Mouse (Mus musculus): ENCODE measurements around the gene Slc43a2. TPM values are rescaled to one million over a fixed set of nuclear protein-coding genes. Genes with fewer than 3 reads are reported as not detected.

Gene Slc43a2
- polyA plus RNA-seq, 1 experiment from 2014 or later: 20.2 TPM

GRCm38 (mm10) chr11:75570375-75571125 lies 39.1 kb downstream of the Slc43a2 start:
- peaks cover 20% of the 10 kb centered on the region for H3K36me3 ChIP-seq (replicated peaks)
- H3K4me3 ChIP-seq: no peak overlapping the region
- ATAC-seq (replicated peaks): no peak
- H3K4me1 ChIP-seq: peaks cover 19% of the 10 kb centered on the region
- H3K27ac ChIP-seq: no peak overlapping the region
- no peaks in the 10 kb centered on the region for H3K27me3 ChIP-seq (replicated peaks)
- no peak overlapping the region for H3K9ac ChIP-seq
- 90% methylated on average over 17 of the region's 17 CpGs for WGBS
- no peak overlapping the region for H3K4me2 ChIP-seq
- no peaks in the 10 kb centered on the region for H3K9me3 ChIP-seq

- peaks cover 19% of the 10 kb centered on the region for H3K4me1 ChIP-seq
- H3K4me2 ChIP-seq: no peak overlapping the region
- H3K27me3 ChIP-seq (replicated peaks): no peaks in the 10 kb centered on the region
- 75% methylated on average over 14 of the region's 14 CpGs for WGBS
- H3K4me3 ChIP-seq: no peak overlapping the region
- H3K9me3 ChIP-seq: no peaks in the 10 kb centered on the region
- peaks cover 20% of the 10 kb centered on the region for H3K36me3 ChIP-seq (replicated peaks)
- ATAC-seq (replicated peaks): no peak
- no peak overlapping the region for H3K9ac ChIP-seq
- H3K27ac ChIP-seq: no peak overlapping the region
Measured at GRCm38 (mm10) chr11:75571126-75571990, 39.9 kb downstream of the Slc43a2 start.

- ATAC-seq (replicated peaks): 0 out of 2 replicates have a peak, but pooled peaks have one; percentile 17
- 0 out of 2 replicates have a peak overlapping the region, but pooled peaks have one; percentile 4 for H3K4me2 ChIP-seq
- WGBS: 8% methylated on average over 10 of the region's 10 CpGs
Measured at GRCm38 (mm10) chr11:75572301-75572791, 40.9 kb downstream of the Slc43a2 start.

GRCm38 (mm10) chr11:75572854-75573650 lies 41.6 kb downstream of the Slc43a2 start:
- peak overlapping the region; percentile 83 for H3K27ac ChIP-seq
- H3K4me2 ChIP-seq: peak overlapping the region; percentile 4; the same call in 1 of the 2 replicates
- no peaks in the 10 kb centered on the region for H3K9me3 ChIP-seq
- H3K36me3 ChIP-seq (replicated peaks): peaks cover 16% of the 10 kb centered on the region
- H3K4me1 ChIP-seq: peaks cover 19% of the 10 kb centered on the region
- H3K4me3 ChIP-seq: no peak overlapping the region
- no peaks in the 10 kb centered on the region for H3K27me3 ChIP-seq (replicated peaks)
- WGBS: 5% methylated on average over 12 of the region's 12 CpGs
- H3K9ac ChIP-seq: peak overlapping the region; percentile 17; the same call in 1 of the 2 replicates
- peak; percentile 86 for ATAC-seq (replicated peaks)

More at GRCm38 (mm10) chr11:75572301-75572791, 40.9 kb downstream of the Slc43a2 start:
- Histone ChIP-seq H3K4me1 (peaks cover 19% of the 10 kb centered on the region), H3K27ac (peak overlapping the region; percentile 83), H3K9ac (peak overlapping the region; percentile 17; the same call in 1 of the 2 replicates), H3K4me3 (no peak overlapping the region), H3K9me3 (no peaks in the 10 kb centered on the region), H3K27me3 (replicated peaks) (no peaks in the 10 kb centered on the region), H3K36me3 (replicated peaks) (peaks cover 16% of the 10 kb centered on the region)

GRCm38 (mm10) chr11:75574378-75575123 lies 43.1 kb downstream of the Slc43a2 start:
- peaks cover 19% of the 10 kb centered on the region for H3K4me1 ChIP-seq
- no peak overlapping the region for H3K27ac ChIP-seq
- H3K4me3 ChIP-seq: no peak overlapping the region
- no peak overlapping the region for H3K4me2 ChIP-seq
- no peaks in the 10 kb centered on the region for H3K27me3 ChIP-seq (replicated peaks)
- H3K9ac ChIP-seq: no peak overlapping the region
- H3K36me3 ChIP-seq (replicated peaks): peaks cover 3% of the 10 kb centered on the region
- no peaks in the 10 kb centered on the region for H3K9me3 ChIP-seq
- WGBS: 87% methylated on average over 5 of the region's 5 CpGs
- no peak for ATAC-seq (replicated peaks)

GRCm38 (mm10) chr11:75575560-75576123 lies 44.1 kb downstream of the Slc43a2 start:
- Histone ChIP-seq H3K9me3 (no peaks in the 10 kb centered on the region), H3K4me1 (peaks cover 19% of the 10 kb centered on the region), H3K9ac (no peak overlapping the region), H3K27me3 (replicated peaks) (no peaks in the 10 kb centered on the region), H3K4me2 (no peak overlapping the region), H3K36me3 (replicated peaks) (no peaks in the 10 kb centered on the region; the same call in 1 of the 2 replicates), H3K27ac (no peak overlapping the region), H3K4me3 (no peak overlapping the region)
- WGBS: 82% methylated on average over 9 of the region's 9 CpGs
- ATAC-seq (replicated peaks): no peak

- Histone ChIP-seq H3K4me1 (no peaks in the 10 kb centered on the region; the same call in 1 of the 2 replicates), H3K27me3 (replicated peaks) (no peaks in the 10 kb centered on the region), H3K4me2 (no peak overlapping the region), H3K27ac (no peak overlapping the region), H3K9ac (no peak overlapping the region), H3K9me3 (no peaks in the 10 kb centered on the region), H3K36me3 (replicated peaks) (no peaks in the 10 kb centered on the region), H3K4me3 (no peak overlapping the region)
- 87% methylated on average over 5 of the region's 5 CpGs for WGBS
- no peak for ATAC-seq (replicated peaks)
Measured at GRCm38 (mm10) chr11:75578609-75579008, 47.1 kb downstream of the Slc43a2 start.

GRCm38 (mm10) chr11:75581495-75582149 lies 50.1 kb downstream of the Slc43a2 start:
- Histone ChIP-seq H3K9ac (no peak overlapping the region), H3K27ac (no peak overlapping the region), H3K36me3 (replicated peaks) (no peaks in the 10 kb centered on the region), H3K4me3 (no peak overlapping the region), H3K4me1 (no peaks in the 10 kb centered on the region), H3K9me3 (no peaks in the 10 kb centered on the region), H3K4me2 (no peak overlapping the region), H3K27me3 (replicated peaks) (no peaks in the 10 kb centered on the region)
- ATAC-seq (replicated peaks): no peak
- WGBS: 95% methylated on average over 7 of the region's 7 CpGs

GRCm38 (mm10) chr11:75583521-75583920 lies 52.0 kb downstream of the Slc43a2 start:
- H3K4me3 ChIP-seq: no peak overlapping the region
- 61% methylated on average over 2 of the region's 2 CpGs for WGBS
- peaks cover 7% of the 10 kb centered on the region for H3K4me1 ChIP-seq
- H3K27ac ChIP-seq: no peak overlapping the region
- no peaks in the 10 kb centered on the region for H3K27me3 ChIP-seq (replicated peaks)
- H3K9me3 ChIP-seq: no peaks in the 10 kb centered on the region
- H3K4me2 ChIP-seq: no peak overlapping the region
- no peaks in the 10 kb centered on the region for H3K36me3 ChIP-seq (replicated peaks)
- H3K9ac ChIP-seq: no peak overlapping the region
- ATAC-seq (replicated peaks): no peak

GRCm38 (mm10) chr11:75585061-75585460 lies 53.6 kb downstream of the Slc43a2 start:
- ATAC-seq (replicated peaks): no peak

More at GRCm38 (mm10) chr11:75585061-75585460, 53.6 kb downstream of the Slc43a2 start:
- no peak overlapping the region for H3K9ac ChIP-seq
- no peaks in the 10 kb centered on the region for H3K27me3 ChIP-seq (replicated peaks)
- 85% methylated on average over 4 of the region's 4 CpGs for WGBS
- peaks cover 22% of the 10 kb centered on the region for H3K4me1 ChIP-seq
- no peak overlapping the region for H3K4me3 ChIP-seq
- no peaks in the 10 kb centered on the region for H3K9me3 ChIP-seq
- no peak overlapping the region for H3K27ac ChIP-seq
- no peak overlapping the region for H3K4me2 ChIP-seq
- H3K36me3 ChIP-seq (replicated peaks): no peaks in the 10 kb centered on the region

Data from midbrain, embryonic 15.5 days (tissue).